8 mouse cellular contexts compared by ENCODE assay signal in the genomic region with DNA sequence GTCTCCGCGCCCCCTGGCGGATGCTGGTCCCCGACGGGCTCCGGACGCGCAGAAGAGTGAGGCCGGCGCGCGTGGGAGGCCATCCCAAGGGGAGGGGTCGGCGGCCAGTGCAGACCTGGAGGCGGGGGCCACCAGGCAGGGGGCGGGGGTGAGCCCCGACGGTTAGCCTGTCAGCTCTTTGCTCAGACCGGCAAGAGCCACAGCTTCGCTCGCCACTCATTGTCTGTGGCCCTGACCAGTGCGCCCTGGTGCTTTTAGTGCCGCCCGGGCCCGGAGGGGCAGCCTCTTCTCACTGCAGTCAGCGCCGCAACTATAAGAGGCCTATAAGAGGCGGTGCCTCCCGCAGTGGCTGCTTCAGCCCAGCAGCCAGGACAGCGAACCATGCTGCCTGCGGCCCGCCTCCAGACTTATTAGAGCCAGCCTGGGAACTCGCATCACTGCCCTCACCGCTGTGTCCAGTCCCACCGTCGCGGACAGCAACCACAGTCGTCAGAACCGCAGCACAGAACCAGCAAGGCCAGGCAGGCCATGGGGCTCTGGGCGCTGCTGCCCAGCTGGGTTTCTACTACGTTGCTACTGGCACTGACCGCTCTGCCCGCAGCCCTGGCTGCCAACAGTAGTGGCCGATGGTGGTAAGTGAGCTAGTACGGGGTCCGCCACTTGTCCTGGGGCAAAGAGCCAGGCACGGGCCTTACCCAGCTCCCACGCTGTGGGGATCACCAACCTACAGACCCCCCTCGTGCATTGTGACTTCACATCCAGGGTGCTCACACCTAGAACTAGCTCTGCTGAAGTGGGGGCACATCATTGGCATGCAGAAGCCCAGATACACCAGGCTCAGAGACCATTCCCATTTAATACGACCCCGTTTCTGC. TPM values are rescaled to one million over a fixed set of nuclear protein-coding genes. Genes with fewer than 3 reads are reported as not detected.
DNase-seq lines count a peak whose midpoint lies in the region; ATAC-seq and TF ChIP-seq lines count a peak whose summit lies in the region.

Gene Wnt1 (plus strand): TSS at position 197 of the 875 bp plus-strand sequence.

- no peaks in the 10 kb centered on the region for H3K36me3 ChIP-seq in kidney, adult 2 months (ENCODE audit: control insufficient read depth, insufficient read depth, low read length)
- no peaks in the 10 kb centered on the region for H3K36me3 ChIP-seq in hindbrain, embryonic 12.5 days
- H3K36me3 ChIP-seq in liver, embryonic 12.5 days, result no peaks in the 10 kb centered on the region
- no peaks in the 10 kb centered on the region for H3K36me3 ChIP-seq in neural tube, embryonic 13.5 days

- peaks cover 12% of the 10 kb centered on the region for H3K27me3 ChIP-seq in kidney, adult 2 months (replicated peaks; ENCODE audit: control insufficient read depth, insufficient read depth, low read length)
- H3K27me3 ChIP-seq in hindbrain, embryonic 12.5 days, result peaks cover 99% of the 10 kb centered on the region
- peaks cover 100% of the 10 kb centered on the region for H3K27me3 ChIP-seq in liver, embryonic 12.5 days (replicated peaks)
- H3K27me3 ChIP-seq in neural tube, embryonic 13.5 days, result peaks cover 98% of the 10 kb centered on the region

- 3% methylated on average over 51 of the region's 51 CpGs for WGBS in kidney, adult 2 months
- 2% methylated on average over 51 of the region's 51 CpGs for WGBS in hindbrain, embryonic 12.5 days
- WGBS in liver, embryonic 12.5 days (ENCODE audit: insufficient replicate concordance), result 6% methylated on average over 51 of the region's 51 CpGs
- WGBS in neural tube, embryonic 13.5 days, result 1% methylated on average over 51 of the region's 51 CpGs

- no peak within 1 kb of the TSS for H3K27ac ChIP-seq in kidney, adult 2 months (ENCODE audit: insufficient read depth, low read depth, low read length)
- H3K27ac ChIP-seq in hindbrain, embryonic 12.5 days, result no peak within 1 kb of the TSS
- H3K27ac ChIP-seq in liver, embryonic 12.5 days, result no peak within 1 kb of the TSS
- no peak within 1 kb of the TSS for H3K27ac ChIP-seq in neural tube, embryonic 13.5 days (replicated peaks)

- ATAC-seq in hindbrain, embryonic 12.5 days (ENCODE audit: low FRiP score), result no peak
- no peak for ATAC-seq in liver, embryonic 12.5 days
- ATAC-seq in neural tube, embryonic 13.5 days (ENCODE audit: low read depth), result no peak
- no peak for ATAC-seq in erythroid progenitor cell, adult 5-6 weeks (replicated peaks; ENCODE audit: low FRiP score, poor library complexity, severe bottlenecking)

- no peak for TF ChIP-seq POLR2A in kidney, adult 2 months (IDR thresholded peaks at IDR 0.05; ENCODE audit: low read depth, low read length)
- no peak for TF ChIP-seq POLR2A in brain, embryonic 14.5 days (IDR thresholded peaks at IDR 0.05; ENCODE audit: borderline replicate concordance, extremely low read depth, insufficient read depth, insufficient read length, poor library complexity, severe bottlenecking)

- H3K4me2 ChIP-seq in hindbrain, embryonic 12.5 days (replicated peaks), result peak within 1 kb of the TSS; percentile 23; the same call in 1 of the 2 replicates
- H3K4me2 ChIP-seq in liver, embryonic 12.5 days, result peak within 1 kb of the TSS; percentile 31; the same call in 1 of the 2 replicates
- peak within 1 kb of the TSS; percentile 41 for H3K4me2 ChIP-seq in neural tube, embryonic 13.5 days

- peak; percentile 50 for DNase-seq in kidney, adult 2 months
- no peak for DNase-seq in kidney, adult 9 months
- no peak for DNase-seq in brain, embryonic 14.5 days (ENCODE audit: low read depth)
- DNase-seq in left cerebral cortex, adult 8-10 months (ENCODE audit: low spot score in 2 of 2), result no peak

- 0 out of 2 replicates have a peak, but pooled peaks cover 3% of the 10 kb centered on the region for H3K4me1 ChIP-seq in kidney, adult 2 months (ENCODE audit: control insufficient read depth, insufficient read depth, low read length)
- peaks cover 31% of the 10 kb centered on the region for H3K4me1 ChIP-seq in hindbrain, embryonic 12.5 days
- peaks cover 21% of the 10 kb centered on the region for H3K4me1 ChIP-seq in liver, embryonic 12.5 days
- peaks cover 38% of the 10 kb centered on the region for H3K4me1 ChIP-seq in neural tube, embryonic 13.5 days (replicated peaks)

- 0 out of 2 replicates have a peak within 1 kb of the TSS, but pooled peaks have one; percentile 12 for H3K4me3 ChIP-seq in kidney, adult 2 months (ENCODE audit: insufficient read depth, low read depth, low read length)
- peak within 1 kb of the TSS; percentile 11 for H3K4me3 ChIP-seq in hindbrain, embryonic 12.5 days
- H3K4me3 ChIP-seq in liver, embryonic 12.5 days, result 0 out of 2 replicates have a peak within 1 kb of the TSS, but pooled peaks have one; percentile 3
- peak within 1 kb of the TSS; percentile 35 for H3K4me3 ChIP-seq in neural tube, embryonic 13.5 days

- 0 out of 2 replicates have a peak within 1 kb of the TSS, but pooled peaks have one; percentile 14 for H3K9ac ChIP-seq in hindbrain, embryonic 12.5 days
- H3K9ac ChIP-seq in liver, embryonic 12.5 days, result no peak within 1 kb of the TSS
- 0 out of 2 replicates have a peak within 1 kb of the TSS, but pooled peaks have one; percentile 45 for H3K9ac ChIP-seq in neural tube, embryonic 13.5 days

- H3K9me3 ChIP-seq in hindbrain, embryonic 12.5 days (replicated peaks), result peaks cover 3% of the 10 kb centered on the region; the same call in 1 of the 2 replicates
- H3K9me3 ChIP-seq in liver, embryonic 12.5 days (replicated peaks), result no peaks in the 10 kb centered on the region
- H3K9me3 ChIP-seq in neural tube, embryonic 13.5 days, result no peaks in the 10 kb centered on the region

- TF ChIP-seq CTCF in kidney, adult 2 months (conservative IDR thresholded peaks at IDR 0.05; ENCODE audit: insufficient read depth, insufficient read length, low read depth, low read length), result peak; percentile 51; the same call in 1 of the 2 replicates
- peak; percentile 59; the same call in 1 of the 2 replicates for TF ChIP-seq CTCF in brain, embryonic 14.5 days (IDR thresholded peaks at IDR 0.05; ENCODE audit: borderline replicate concordance, extremely low read depth, insufficient read depth, insufficient read length)

RNA-seq across cellular contexts. Expression of gene Wnt1, which starts in this region (rescaled TPM):
- 0.04 TPM in 1 of 2 replicates, not detected in the other for polyA plus RNA-seq in kidney, adult 2 months (2012; rRNA removed)
- polyA plus RNA-seq in brain, embryonic 14.5 days (2012; rRNA removed), result 1.2 and 2.9 TPM in 2 replicates
- polyA plus RNA-seq in hindbrain, embryonic 12.5 days (2016; fragmentation: Nextera tagmentation; extraction: Ambion mirVana), result 8.4 and 8.6 TPM in 2 replicates
- not detected in 2 replicates for polyA plus RNA-seq in liver, embryonic 12.5 days (2016; fragmentation: Nextera tagmentation; extraction: Ambion mirVana)
- polyA plus RNA-seq in neural tube, embryonic 13.5 days (2015; fragmentation: Nextera tagmentation; extraction: Ambion mirVana), result 3.6 and 3.9 TPM in 2 replicates
- under 1 TPM in 1 of 4 experiments, not detected in 3; 0.26 TPM for total RNA-seq in left cerebral cortex, adult 8-10 months (2022)
- total RNA-seq in erythroid progenitor cell, adult 5-6 weeks (2015; ENCODE audit: low replicate concordance), result not detected in 2 replicates
- total RNA-seq in erythroid progenitor cell, adult 5-6 weeks (2017; ENCODE audit: low replicate concordance), result not detected in 2 replicates

Comparison
In these comparisons a context has a peak if more than half of its experiments do, and no peak if none do; other contexts are left out.
1. Peak in DNase-seq and H3K4me3 ChIP-seq in kidney, adult 2 months; RNA of the gene not detected or under 1 TPM.